In genomic region chr19:53482527-53482926, GRCm38 (mm10) we compare ENCODE assay signal across 27 mouse cellular contexts. TPM values are rescaled to one million over a fixed set of nuclear protein-coding genes. Genes with fewer than 3 reads are reported as not detected.
DNase-seq lines count a peak whose midpoint lies in the region; ATAC-seq and TF ChIP-seq lines count a peak whose summit lies in the region.
"Had no signal": no experiment of that assay in that cellular context is flagged by ENCODE, and none has a peak within 500 bp of the region (broad histone marks: within the 10 kb centered on the region; RNA-seq: fewer than 3 reads in every experiment).

No protein-coding gene starts in this region.

- H3K27me3 ChIP-seq in heart, embryonic 12.5 days (replicated peaks), result no peaks in the 10 kb centered on the region
- no peaks in the 10 kb centered on the region for H3K27me3 ChIP-seq in forebrain, postnatal 0 days (ENCODE audit: insufficient read depth, low read length)
- H3K27me3 ChIP-seq: embryonic facial prominence, embryonic 13.5 days; forebrain, embryonic 13.5 days; heart, embryonic 13.5 days; limb, embryonic 15.5 days; liver, embryonic 13.5 days had no signal

- no peaks in the 10 kb centered on the region for H3K36me3 ChIP-seq in heart, embryonic 12.5 days
- no peaks in the 10 kb centered on the region for H3K36me3 ChIP-seq in forebrain, postnatal 0 days (ENCODE audit: insufficient read depth)
- H3K36me3 ChIP-seq: embryonic facial prominence, embryonic 13.5 days; heart, embryonic 13.5 days; limb, embryonic 10.5 days; limb, embryonic 15.5 days; liver, embryonic 13.5 days had no signal

- DNase-seq in heart, postnatal 36 days, result no peak
- peak; percentile 72 for DNase-seq in 3T3-L1 (ENCODE audit: low read depth, low spot score)
- peak; percentile 68 for DNase-seq in NIH3T3 (ENCODE audit: low read depth)
- DNase-seq in forebrain, postnatal 0 days, result no peak
- no peak for DNase-seq in right cerebral cortex, postnatal 14 days
- DNase-seq: adrenal gland, postnatal 36 days; B cell, adult 2 months; cerebellum, adult 9-10 months; gastrocnemius, postnatal 14 days; heart, postnatal 14 days; kidney, adult 18-20 months; layer of hippocampus, postnatal 36 days; liver, embryonic 13.5 days; lung, adult 18-20 months; midbrain, embryonic 14.5 days; thymus, adult 2 months; thymus, postnatal 36 days had no signal

- intact Hi-C loops in heart, postnatal 36 days (cut with DNase I), result no loop called here

- 50% methylated on average over 5 of the region's 5 CpGs for WGBS in heart, embryonic 12.5 days
- 88% methylated on average over 5 of the region's 5 CpGs for WGBS in forebrain, postnatal 0 days

- no peak overlapping the region for H3K4me2 ChIP-seq in heart, embryonic 12.5 days
- no peak overlapping the region for H3K4me2 ChIP-seq in forebrain, postnatal 0 days (ENCODE audit: low read depth)
- H3K4me2 ChIP-seq: embryonic facial prominence, embryonic 13.5 days; forebrain, embryonic 13.5 days; heart, embryonic 13.5 days; limb, embryonic 15.5 days; liver, embryonic 13.5 days had no signal

- peaks cover 35% of the 10 kb centered on the region for H3K4me1 ChIP-seq in heart, embryonic 12.5 days (replicated peaks)
- H3K4me1 ChIP-seq in embryonic fibroblast, embryonic 13.5 days (ENCODE audit: control insufficient read depth, insufficient read depth, low read length), result peaks cover 7% of the 10 kb centered on the region; the same call in 1 of the 2 replicates
- H3K4me1 ChIP-seq in forebrain, postnatal 0 days (ENCODE audit: insufficient read depth), result no peaks in the 10 kb centered on the region
- H3K4me1 ChIP-seq: embryonic facial prominence, embryonic 13.5 days; forebrain, embryonic 13.5 days; limb, embryonic 10.5 days; limb, embryonic 15.5 days; liver, embryonic 13.5 days had no signal

- H3K9me3 ChIP-seq in heart, embryonic 12.5 days (replicated peaks), result no peaks in the 10 kb centered on the region
- no peaks in the 10 kb centered on the region for H3K9me3 ChIP-seq in forebrain, postnatal 0 days (ENCODE audit: low read length)
- H3K9me3 ChIP-seq: embryonic facial prominence, embryonic 13.5 days; forebrain, embryonic 13.5 days; heart, embryonic 13.5 days; limb, embryonic 10.5 days; limb, embryonic 15.5 days; liver, embryonic 13.5 days; megakaryocyte, embryonic 14.5 days had no signal

- H3K4me3 ChIP-seq in heart, embryonic 12.5 days, result no peak overlapping the region
- H3K4me3 ChIP-seq in embryonic fibroblast, embryonic 13.5 days (ENCODE audit: insufficient read depth, low read length), result no peak overlapping the region
- H3K4me3 ChIP-seq in forebrain, postnatal 0 days (ENCODE audit: low read depth, low read length), result no peak overlapping the region
- H3K4me3 ChIP-seq: embryonic facial prominence, embryonic 13.5 days; erythroblast, embryonic 14.5 days; forebrain, embryonic 13.5 days; heart, embryonic 13.5 days; limb, embryonic 10.5 days; limb, embryonic 15.5 days; liver, embryonic 13.5 days; megakaryocyte, embryonic 14.5 days had no signal

- no peak for TF ChIP-seq POLR2A in embryonic fibroblast, embryonic 13.5 days (IDR thresholded peaks at IDR 0.05; ENCODE audit: low read depth, low read length)

- 0 out of 2 replicates have a peak, but pooled peaks have one; percentile 27 for ATAC-seq in heart, embryonic 12.5 days (ENCODE audit: insufficient number of reproducible peaks, low FRiP score)
- ATAC-seq in forebrain, postnatal 0 days, result no peak
- ATAC-seq: forebrain, embryonic 13.5 days; hindbrain, embryonic 16.5 days had no signal

- TF ChIP-seq CTCF in embryonic fibroblast, embryonic 13.5 days (IDR thresholded peaks at IDR 0.05; ENCODE audit: borderline replicate concordance, insufficient read depth, low read length), result no peak
- no peak for TF ChIP-seq CTCF in forebrain, postnatal 0 days (IDR thresholded peaks at IDR 0.05; ENCODE audit: low read depth)

- no peak overlapping the region for H3K27ac ChIP-seq in heart, embryonic 12.5 days (ENCODE audit: poor library complexity, severe bottlenecking)
- H3K27ac ChIP-seq in embryonic fibroblast, embryonic 13.5 days (ENCODE audit: insufficient read depth, low read length), result peak overlapping the region; percentile 14; the same call in 1 of the 2 replicates
- no peak overlapping the region for H3K27ac ChIP-seq in forebrain, postnatal 0 days (ENCODE audit: low read depth, low read length)
- H3K27ac ChIP-seq: embryonic facial prominence, embryonic 13.5 days; forebrain, embryonic 13.5 days; heart, embryonic 13.5 days; limb, embryonic 10.5 days; limb, embryonic 15.5 days; liver, embryonic 13.5 days had no signal

- no peak overlapping the region for H3K9ac ChIP-seq in heart, embryonic 12.5 days
- no peak overlapping the region for H3K9ac ChIP-seq in forebrain, postnatal 0 days
- H3K9ac ChIP-seq: embryonic facial prominence, embryonic 13.5 days; forebrain, embryonic 13.5 days; heart, embryonic 13.5 days; limb, embryonic 15.5 days; liver, embryonic 13.5 days had no signal

RNA-seq across cellular contexts. Expression of gene Dusp5, which starts 46.4 kb away (rescaled TPM):
- polyA plus RNA-seq in heart, embryonic 12.5 days (2016; fragmentation: Nextera tagmentation; extraction: Ambion mirVana), result 12.4 and 14.3 TPM in 2 replicates
- 10 to 100 TPM in 1 of 2 experiments, 1 to 10 TPM in 1; 4.1 to 12.8 TPM for total RNA-seq in heart, postnatal 36 days (2021)
- 19.5 and 40.5 TPM in 2 replicates for polyA plus RNA-seq in embryonic fibroblast, embryonic 13.5 days (2011; ENCODE audit: insufficient read length, low read depth, missing spikeins)
- total RNA-seq in forebrain, postnatal 0 days (2014; rRNA removed), result 7.5 and 7.6 TPM in 2 replicates
- 3.9 and 5.0 TPM in 2 replicates for polyA plus RNA-seq in forebrain, postnatal 0 days (2015; fragmentation: Nextera tagmentation; extraction: Ambion mirVana)

Comparison
In these comparisons a context has a peak if more than half of its experiments do, and no peak if none do; other contexts are left out.
1. DNase-seq: peak in 3T3-L1 (single experiment) and NIH3T3 (single experiment); none in heart, postnatal 36 days (0 of 2), forebrain, postnatal 0 days (single experiment) and right cerebral cortex, postnatal 14 days (single experiment).